Mouse (Mus musculus): ENCODE data around the gene Prss33.
"Not testable (repeated sequence)": the region's sequence is repeated elsewhere in the genome, so short reads cannot be mapped to it uniquely, and the experiment has no call there.

Gene Prss33

DNA sequence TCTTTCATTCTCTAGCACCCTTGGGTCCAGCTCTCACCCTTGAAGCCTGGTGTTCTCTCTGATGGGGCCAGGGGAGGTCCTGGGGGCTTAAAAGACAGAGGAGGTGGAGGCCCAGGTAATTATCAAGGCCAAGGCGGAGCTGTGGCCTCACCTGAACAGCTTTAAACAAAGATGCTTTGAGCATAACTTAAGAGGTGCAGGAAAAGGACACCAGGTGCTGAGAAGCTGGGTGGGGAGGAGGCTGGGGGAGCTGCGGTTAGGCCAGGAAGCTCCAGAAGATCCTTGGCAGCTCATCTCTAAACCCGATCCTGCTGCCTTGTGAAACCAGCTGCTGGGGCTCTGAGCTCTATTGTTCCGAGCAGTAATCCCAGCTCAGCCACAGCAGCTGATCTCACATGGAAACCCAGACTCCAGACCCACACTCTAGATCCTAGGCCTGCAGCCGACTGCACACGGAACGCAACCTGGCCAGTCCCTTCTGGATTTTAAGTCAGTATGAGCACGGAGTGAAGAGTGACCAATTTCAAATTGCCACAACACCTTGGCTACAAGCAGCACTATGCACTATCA, at the start of gene Prss33:
TSS of gene Prss33 (minus strand) at position 51 of the 570 bp plus-strand sequence.
- no peak for DNase-seq (ENCODE audit: low read depth)

DNA sequence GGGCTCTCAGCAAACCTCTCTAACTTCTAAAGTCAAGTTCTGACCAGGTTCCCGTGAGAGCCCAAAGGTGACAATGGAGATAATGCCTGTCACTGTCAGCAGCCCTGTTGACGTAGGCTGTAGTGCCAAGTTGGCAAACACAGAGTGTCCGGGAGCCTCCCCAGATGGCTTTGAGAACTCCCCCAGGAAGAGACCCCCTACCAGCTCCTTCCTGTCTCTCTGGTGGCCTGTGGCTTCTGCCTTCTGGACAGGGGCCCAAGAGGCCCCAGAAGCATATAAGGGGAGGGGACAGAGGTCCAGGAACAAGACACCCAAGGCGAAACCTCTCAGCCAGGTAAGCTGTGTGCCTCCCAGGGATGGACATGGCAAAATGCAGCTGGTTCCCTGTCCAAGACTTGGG, 44.7 kb upstream of the Prss33 start, which contains the start of the genes Dcpp1 and Dcpp2:
TSS of gene Dcpp1 (plus strand) at position 301 of the 400 bp plus-strand sequence.
TSS of gene Dcpp2 (plus strand) at position 305 of the 400 bp plus-strand sequence.
- DNase-seq (ENCODE audit: low read depth) = not testable (repeated sequence)

DNA sequence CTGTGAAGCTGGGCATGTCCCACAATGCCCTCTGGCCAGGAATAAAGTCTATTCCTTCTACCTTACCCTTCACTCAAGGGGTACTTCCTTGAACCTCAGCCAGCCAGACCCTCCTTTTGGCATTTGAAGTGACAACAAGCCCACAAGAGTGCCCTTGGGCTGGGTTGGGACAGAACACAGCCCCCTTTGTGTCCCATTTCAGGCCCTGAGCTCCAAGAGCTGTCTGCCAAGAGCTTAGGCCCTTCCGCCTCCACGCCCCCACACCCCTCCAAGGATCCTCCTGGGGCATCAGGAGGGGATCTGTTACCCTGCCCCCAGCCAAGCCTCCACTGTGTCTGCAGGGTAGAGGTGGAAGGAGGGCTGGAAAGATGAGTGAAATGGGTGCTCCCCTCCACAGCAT, 41.3 kb upstream of the Prss33 start:
- no peak for DNase-seq (ENCODE audit: low read depth)

DNA sequence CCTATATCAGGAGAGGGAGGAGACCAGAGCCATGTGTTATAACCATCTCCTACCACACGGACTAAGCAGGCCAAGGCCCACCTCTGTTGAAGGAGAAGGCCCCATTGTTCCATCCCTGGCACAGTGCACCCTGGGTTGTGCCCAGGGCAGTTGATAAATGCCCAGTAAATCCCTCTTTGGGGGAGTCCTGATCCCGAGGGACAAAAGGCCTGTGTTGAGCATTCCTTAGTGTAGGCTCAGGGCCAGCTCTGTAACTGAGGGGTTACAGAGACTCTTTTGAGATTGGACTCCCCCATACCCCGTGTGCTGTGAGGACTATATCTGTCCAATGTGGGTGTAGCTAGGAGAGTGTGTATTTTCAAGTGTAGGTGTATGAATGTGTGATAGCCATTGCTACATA, 40.9 kb upstream of the Prss33 start:
- DNase-seq (ENCODE audit: low read depth) = no peak

DNA sequence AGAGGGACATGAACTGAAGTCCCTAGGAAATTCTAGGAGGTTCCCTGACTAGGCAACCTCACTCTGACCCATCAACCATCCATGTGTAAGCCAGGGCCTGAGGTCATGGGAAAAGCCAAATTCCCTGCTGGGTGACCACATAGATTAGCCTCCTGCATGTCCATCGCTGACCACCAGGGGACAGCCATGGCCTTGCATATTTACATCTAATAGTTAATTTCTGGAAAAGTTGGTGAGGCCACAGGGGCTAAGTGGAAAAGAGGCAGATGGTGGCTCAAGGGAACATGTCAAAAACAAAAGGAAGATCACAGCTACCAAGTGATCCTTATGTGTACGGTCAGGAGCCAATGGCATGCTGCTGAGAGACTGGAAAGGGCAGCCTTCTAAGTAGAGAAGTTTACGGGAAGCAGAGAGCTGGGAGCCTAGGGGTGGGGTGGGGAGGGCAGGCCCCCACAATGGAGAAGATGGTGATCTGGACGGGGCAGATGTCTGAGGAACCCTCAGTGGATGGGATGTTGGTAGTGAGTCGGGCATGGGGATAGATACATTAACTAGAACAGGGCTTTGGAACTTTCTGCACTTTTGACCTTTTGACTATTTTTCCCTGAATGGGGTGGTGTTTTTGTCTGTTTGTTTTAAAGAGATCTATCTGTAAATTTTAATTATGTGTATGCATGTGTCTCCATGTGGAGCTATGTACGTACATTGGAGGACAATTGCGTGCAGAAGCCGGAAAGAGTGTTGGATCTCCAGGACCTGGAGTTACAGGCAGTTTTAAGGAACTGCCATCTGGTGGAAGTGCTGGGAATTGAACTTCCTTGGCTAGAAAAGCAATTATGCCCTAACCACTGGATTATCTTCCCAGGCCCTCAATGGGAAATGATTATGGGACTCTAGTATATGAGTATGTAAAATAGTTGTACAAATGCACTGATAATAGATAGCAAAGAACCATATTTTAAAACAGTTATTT, 38.3 kb upstream of the Prss33 start:
- DNase-seq (ENCODE audit: low read depth) = no peak

DNA sequence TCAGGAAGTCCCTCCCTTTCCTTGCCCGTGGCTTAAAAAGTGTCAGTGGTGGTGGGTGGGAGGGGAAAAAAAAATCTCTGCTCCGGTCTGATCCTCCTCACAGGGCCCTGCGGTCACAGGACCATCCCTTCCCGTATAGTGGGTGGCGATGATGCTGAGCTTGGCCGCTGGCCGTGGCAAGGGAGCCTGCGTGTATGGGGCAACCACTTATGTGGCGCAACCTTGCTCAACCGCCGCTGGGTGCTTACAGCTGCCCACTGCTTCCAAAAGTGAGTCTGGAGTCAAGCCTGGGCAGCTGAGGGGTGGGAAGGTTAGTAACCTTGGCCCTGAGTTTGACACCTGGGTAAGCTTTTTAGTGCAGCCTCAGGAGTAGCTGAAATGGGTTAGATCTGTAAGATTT, 32.7 kb upstream of the Prss33 start:
- no peak for DNase-seq (ENCODE audit: low read depth)

DNA sequence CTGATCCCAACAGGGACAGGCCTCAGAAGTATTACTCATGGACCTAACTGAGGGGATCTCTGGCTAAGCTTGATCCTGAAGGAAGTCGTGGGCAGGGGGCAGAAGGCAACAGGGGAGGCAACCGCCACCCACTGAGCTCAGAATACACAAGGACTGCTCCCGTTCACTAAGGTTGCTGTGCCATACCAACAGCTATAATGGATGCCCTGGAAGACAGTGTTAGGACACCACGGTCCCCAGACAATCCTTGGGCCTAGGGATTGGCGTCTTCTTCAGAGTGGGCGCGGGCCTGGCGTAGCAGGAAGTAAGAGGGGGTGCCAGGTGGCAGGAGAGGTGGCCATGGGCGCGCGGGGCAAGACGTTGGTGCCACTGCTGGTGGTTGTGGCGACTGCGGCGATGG, 31.9 kb upstream of the Prss33 start, which contains the start of gene Prss21:
TSS of gene Prss21 (plus strand) at position 301 of the 400 bp plus-strand sequence.
- DNase-seq (ENCODE audit: low read depth) = no peak

DNA sequence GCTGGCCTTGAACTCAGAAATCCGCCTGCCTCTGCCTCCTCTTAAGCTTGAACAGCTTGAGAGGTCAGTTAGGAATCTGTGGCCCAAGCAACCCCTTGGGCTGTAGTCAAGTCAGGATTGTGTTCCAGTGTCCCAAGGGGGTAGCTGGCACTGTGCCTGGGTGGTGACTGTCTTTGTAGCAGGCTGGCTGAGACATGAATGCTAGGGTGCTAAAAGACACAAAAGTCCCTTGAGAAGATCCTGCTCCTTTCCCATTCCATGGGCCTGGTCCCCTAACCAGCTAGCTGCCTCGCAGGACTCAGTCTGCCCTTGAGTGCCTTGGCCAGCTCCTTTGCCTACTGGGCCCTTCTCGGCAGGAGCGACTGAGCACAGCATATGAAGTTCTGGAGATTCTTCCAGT, 27.1 kb upstream of the Prss33 start:
- DNase-seq (ENCODE audit: low read depth) = no peak

DNA sequence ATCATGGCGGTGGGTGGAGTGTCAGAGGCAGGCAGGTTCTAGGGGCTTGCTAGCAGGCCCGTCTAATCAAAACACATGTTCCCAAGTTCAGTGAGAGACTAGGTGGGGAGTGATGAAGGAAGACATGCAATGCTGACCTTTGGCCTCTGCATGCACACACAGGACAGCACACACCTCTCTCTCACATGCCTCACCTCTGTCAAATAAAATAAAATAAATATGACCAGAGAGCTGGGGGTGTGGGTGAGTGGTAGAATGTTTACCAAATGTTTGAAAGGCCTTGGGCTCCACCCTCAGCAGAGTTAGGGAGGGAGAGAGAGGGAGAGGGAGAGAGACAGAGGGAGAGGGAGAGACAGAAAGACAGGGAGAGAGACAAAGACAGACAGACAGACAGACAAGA, 22.1 kb upstream of the Prss33 start:
- DNase-seq (ENCODE audit: low read depth) = no peak

DNA sequence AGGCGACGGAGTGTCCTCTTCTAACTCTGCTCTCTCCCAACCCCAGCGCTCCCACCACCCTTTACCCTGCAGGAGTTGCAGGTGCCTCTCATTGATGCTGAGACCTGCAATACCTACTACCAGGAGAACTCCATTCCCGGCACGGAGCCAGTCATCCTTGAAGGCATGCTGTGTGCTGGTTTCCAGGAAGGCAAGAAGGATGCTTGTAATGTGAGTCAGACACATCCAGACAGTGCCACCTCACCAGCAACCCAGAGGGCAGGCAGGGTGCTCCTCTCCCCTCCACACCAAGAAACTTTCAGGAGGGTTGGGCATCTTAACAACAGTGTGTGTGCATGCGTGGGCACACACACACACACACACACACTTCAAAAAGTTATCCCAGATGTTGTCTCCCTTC, 21.3 kb upstream of the Prss33 start:
- DNase-seq (ENCODE audit: low read depth) = no peak

DNA sequence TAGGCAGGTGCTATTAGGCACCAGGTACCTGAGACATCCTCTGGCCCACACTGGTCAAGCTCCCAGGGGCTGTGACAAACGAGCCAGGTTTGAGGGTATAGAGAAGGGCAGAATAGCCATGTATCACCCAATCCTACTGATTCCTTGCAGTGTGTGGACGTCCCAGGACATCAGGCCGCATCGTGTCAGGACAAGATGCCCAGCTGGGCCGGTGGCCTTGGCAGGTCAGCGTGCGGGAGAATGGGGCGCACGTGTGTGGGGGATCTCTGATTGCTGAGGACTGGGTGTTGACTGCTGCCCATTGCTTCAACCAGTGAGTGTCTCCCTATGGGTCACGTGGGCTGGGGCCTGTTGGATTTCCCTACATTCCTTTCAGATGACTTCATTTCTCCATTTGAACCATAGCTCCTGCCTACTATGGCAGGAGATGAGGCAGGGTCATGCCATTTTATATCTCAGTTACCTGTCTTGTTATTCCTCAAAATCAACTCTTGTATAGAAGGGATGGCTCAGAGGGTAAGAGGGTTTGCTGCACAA, 18.4 kb upstream of the Prss33 start:
- no peak for DNase-seq (ENCODE audit: low read depth)

DNA sequence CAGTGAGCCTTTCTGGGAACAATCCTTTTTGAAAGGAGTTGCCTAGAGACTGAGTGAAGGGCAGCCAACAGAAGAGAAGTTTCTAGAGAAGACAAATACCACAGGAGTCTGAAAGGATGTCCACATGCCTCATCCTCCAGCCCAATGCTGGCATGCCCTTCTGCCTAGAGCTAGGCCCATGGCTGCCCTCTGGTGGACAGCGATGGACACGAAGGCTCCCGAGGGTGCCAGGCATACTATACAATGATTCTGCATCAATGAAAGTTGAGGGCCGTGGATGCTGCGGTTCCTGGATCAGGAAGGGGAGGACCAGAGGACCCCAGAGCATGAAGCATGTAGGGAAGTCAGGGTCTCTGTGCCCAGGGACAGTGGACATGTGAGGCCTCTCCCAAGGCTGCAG, 17.4 kb upstream of the Prss33 start:
- no peak for DNase-seq (ENCODE audit: low read depth)

DNA sequence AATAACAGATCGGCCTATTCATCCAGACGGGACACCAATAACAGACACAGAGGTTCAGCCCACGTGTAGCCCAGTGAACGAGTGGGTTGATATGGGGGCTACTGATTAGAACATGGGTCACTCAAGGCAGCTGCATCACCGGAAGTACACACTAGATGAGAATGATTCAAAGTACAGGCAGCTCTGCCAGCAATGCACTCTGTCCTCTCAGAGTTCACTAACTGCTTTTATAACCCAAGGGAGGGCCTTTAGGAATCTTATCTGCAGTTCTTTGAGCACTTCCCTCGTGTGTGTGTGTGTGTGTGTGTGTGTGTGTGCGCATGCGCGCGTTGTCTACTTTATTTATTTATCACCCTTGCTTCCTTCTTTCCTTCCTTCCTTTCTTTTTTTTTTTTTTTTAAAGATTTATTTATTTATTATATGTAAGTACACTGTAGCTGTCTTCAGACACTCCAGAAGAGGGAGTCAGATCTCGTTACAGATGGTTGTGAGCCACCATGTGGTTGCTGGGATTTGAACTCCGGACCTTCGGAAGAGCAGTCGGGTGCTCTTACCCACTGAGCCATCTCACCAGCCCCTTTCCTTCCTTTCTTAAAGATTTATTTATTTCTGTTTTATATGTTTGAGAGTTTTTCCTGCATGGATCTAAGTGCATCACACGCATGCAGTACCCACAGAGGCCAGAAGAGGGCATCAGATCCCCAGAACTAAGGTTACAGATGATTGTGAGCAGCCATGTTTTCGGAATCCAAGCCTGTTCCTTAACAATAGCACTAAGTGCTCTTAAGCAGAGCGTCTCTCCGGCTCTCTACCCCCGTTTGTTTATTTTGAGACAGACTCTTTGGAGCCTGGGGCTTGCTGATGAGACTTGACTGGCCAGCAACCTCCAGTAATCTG, 15.2 kb upstream of the Prss33 start:
- DNase-seq (ENCODE audit: low read depth) = no peak

DNA sequence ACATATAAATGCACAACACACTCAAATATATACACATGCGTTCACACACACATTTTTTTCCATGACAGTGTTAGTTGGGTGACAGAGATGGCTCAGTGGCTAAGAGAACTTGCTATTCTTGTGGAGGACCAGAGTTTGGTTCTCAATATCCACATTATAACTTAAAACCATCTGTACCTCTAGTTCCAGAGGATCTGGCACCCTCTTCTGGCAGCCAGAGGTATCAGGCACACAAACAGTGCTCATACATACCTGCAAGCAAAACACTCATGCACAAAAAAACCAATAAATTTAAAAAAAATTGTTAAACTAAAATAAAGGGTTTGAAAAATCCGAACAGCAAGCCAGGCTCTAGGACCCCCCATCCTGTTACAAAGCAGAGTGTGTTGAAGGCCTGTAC, 14.2 kb upstream of the Prss33 start:
- DNase-seq (ENCODE audit: low read depth) = no peak

DNA sequence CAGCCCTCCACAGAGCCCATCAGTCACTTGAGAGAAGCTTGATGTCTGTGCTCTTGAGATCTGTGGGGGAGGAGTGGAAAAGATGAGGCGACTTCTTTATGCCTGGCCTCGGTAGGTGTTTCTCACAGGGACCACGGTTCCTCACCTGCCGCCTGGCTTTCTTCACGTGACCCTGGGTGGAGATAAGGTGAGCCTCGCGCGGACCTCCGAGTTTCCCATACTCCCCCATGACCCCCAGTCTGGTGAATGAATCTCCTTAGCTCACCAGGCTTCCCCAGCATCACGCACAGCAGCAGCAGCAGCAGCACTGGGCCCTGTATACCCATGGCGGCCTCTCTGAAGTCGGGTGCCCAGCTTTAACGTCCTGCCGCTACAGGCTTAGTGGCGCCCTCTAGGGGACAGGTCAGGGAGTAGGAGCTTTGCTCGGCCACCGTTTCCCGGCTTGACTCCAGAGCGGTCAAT, 8.0 kb upstream of the Prss33 start, which contains the start of the genes Prss32 and Prss41:
TSS of gene Prss32 (plus strand) at position 44 of the 462 bp plus-strand sequence.
TSS of gene Prss41 (minus strand) at position 361 of the 462 bp plus-strand sequence.
- no peak for DNase-seq (ENCODE audit: low read depth)

DNA sequence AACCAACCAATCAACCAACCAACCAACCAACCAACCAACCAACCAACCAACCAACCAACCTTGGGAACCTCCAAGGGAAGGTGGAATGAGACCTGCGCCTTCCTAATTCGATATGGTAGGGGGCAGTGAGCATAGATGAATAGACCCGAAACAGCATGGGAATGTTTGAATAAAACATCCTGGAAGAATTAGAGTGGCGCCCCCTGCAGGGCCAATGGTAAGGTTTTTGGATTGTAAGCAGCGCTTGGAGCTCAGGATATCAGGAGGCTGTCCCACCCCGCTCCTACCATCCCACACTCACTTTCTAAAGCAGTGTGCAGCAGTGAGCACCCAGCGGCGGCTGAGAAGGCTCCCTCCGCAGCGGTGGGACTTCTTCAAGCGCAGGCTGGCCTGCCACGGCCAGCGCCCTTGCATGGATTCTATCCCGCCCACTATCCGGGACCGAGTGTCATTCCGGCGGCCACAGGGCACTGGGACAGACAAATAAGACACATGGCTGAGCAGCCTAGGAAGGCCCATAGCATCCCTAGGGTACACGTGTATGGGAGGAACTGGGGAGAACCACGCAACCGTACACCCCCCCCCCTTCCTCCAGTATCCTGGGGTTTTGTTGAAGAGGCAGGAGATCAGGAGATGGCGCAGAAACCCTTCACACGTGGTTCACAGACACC, 7.4 kb upstream of the Prss33 start:
- DNase-seq (ENCODE audit: low read depth) = no peak

DNA sequence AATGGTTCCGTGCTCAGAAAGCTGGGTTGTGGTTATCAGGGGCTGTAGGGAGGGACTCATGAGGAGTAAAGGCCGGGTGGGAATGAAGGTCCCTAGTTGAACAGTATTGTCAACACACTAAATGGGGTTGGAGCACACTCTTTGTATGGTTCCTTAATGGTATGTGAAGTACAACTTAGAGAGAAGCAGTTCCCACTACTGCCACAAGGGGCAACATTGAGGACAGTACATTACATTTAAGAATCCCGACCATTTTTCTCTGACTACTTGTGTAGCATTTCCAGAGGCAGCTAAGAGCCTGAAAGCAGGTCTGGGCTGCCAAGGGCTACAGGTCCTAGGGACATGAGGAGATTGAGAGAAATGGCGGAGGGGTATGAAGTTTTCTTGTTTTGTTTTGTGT, 5.3 kb upstream of the Prss33 start:
- peak; percentile 76 for DNase-seq (ENCODE audit: low read depth)

DNA sequence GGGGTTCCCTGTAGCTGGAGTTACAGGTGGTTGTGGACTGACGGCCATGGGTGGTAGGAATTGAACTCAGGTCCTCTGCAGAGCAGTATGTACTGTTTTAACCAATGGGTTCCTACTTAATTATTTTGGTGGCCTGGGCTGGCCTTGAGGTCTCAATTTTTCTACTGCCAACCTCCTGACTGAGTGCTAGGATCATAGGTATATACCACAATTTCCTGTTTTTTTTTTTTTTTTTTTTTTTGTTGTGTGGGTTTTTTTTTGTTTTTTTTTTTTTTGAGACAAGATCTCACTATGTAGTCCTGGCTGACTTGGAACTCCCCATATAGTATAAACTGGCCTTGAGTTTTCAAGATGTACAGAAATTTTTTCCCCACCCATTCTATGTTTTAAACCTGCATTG, 4.7 kb downstream of the Prss33 start:
- no peak for DNase-seq (ENCODE audit: low read depth)

DNA sequence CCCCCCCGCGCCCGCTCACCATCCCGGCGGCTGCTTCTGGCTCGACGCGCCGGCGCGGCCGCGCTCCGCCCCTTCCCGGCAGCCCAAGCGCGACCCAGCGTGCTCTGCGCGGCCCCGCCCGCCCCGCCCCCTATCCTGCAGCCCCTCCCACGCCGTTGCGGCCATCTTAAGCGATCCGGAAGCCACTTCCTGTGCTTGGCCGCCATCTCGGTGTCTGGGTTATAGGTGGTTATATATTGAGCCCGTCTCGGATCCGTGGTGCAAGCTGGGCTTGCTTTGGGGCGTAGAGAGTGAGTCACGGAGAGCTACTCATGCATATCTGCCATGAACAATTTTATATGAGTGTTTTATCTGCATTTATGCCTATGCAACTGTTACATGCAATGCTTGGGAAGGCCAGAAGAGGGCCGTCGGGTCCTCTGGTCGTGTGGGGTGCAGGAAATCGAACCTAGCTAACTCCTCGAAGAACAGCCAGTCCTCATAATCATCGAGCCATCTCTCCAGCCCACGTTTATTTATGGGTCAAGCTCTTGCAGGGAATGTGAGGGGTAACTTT, 6.7 kb downstream of the Prss33 start, which contains the start of gene Elob:
TSS of gene Elob (minus strand) at position 73 of the 556 bp plus-strand sequence.
- DNase-seq (ENCODE audit: low read depth) = peak; percentile 75

DNA sequence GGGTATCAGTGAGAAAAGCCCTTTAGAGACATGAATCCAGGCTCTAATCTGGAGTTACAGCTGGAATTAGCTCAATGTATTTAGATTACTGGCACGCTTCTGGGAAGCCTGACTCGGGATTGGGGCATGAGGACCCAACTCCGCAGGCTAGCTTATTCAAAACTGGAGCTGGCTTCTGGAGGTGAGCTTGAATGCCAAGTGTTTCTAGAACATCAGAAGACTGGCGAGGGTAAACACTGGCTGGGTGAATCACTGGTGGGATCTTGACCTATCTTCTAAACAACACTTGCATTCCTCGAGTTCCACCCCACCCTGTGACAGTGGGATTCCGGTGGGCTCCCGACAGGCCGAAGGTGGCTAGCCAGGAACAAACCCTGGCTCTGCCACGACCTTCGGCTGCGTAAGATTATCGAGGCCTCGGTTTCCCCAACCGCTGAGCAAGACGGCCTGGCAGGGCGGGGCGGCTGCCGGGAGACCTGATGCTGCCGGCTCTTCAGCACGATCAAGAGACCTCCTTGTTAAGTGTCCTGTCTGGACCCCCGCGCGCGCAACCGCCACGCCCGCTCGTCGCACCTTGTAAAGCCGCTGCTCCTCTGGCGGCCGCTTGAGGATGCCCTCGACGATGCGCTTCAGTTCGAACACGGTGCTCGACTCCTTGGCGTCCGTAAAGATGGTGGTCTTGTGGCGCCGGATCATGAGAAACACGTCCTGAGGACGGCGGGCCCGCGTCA, 7.4 kb downstream of the Prss33 start:
- DNase-seq (ENCODE audit: low read depth) = no peak
